Mouse (Mus musculus): Measurements from ENCODE around the gene Slco2a1. TPM values are rescaled to one million over a fixed set of nuclear protein-coding genes. Genes with fewer than 3 reads are reported as not detected.

Slco2a1 gene
- polyA plus RNA-seq, 1 experiment from 2014 or later, result 2.3 TPM

DNA sequence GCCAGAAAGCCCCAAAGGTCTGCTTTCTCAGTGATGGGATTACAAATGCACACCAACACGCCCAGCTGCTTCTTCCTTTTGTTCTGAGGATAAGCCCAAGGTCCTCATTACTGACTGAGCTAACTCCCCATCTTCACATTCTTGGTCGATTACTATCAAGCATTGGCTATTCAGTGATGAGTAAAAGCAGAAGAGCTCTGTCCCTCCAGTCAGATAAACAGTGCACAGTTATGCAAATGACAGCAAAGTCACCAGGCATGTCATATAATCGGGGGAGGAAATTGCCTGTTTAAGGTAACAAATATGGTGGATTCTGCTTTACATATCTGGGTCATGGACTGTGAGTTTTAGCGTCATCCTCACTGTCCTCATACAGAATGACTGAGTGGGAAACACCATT, 35.6 kb downstream of the Slco2a1 start:
- H3K9me3 ChIP-seq, result no peaks in the 10 kb centered on the region
- no peak overlapping the region for H3K4me3 ChIP-seq
- no peak overlapping the region for H3K27ac ChIP-seq (replicated peaks)
- H3K36me3 ChIP-seq, result no peaks in the 10 kb centered on the region
- no peak for ATAC-seq (ENCODE audit: low read depth)
- H3K27me3 ChIP-seq, result no peaks in the 10 kb centered on the region
- H3K4me2 ChIP-seq, result no peak overlapping the region
- no peak overlapping the region for H3K9ac ChIP-seq
- 81% methylated on average over 4 of the region's 4 CpGs for WGBS
- H3K4me1 ChIP-seq (replicated peaks), result no peaks in the 10 kb centered on the region

- Histone ChIP-seq H3K4me2 (no peak overlapping the region), H3K4me1 (replicated peaks) (peaks cover 3% of the 10 kb centered on the region; the same call in 1 of the 2 replicates), H3K9ac (no peak overlapping the region), H3K4me3 (no peak overlapping the region), H3K27me3 (no peaks in the 10 kb centered on the region), H3K27ac (replicated peaks) (no peak overlapping the region), H3K36me3 (no peaks in the 10 kb centered on the region), H3K9me3 (no peaks in the 10 kb centered on the region)
- 70% methylated on average over 11 of the region's 11 CpGs for WGBS
- no peak for ATAC-seq (ENCODE audit: low read depth)
Measured at GRCm38 (mm10) chr9:103027150-103027889, 38.8 kb downstream of the Slco2a1 start.

GRCm38 (mm10) chr9:103029012-103029411, 40.5 kb downstream of the Slco2a1 start:
- H3K27me3 ChIP-seq, result no peaks in the 10 kb centered on the region
- no peaks in the 10 kb centered on the region for H3K9me3 ChIP-seq
- no peak overlapping the region for H3K4me2 ChIP-seq
- no peak overlapping the region for H3K27ac ChIP-seq (replicated peaks)
- no peak for ATAC-seq (ENCODE audit: low read depth)
- H3K36me3 ChIP-seq, result no peaks in the 10 kb centered on the region
- peaks cover 3% of the 10 kb centered on the region; the same call in 1 of the 2 replicates for H3K4me1 ChIP-seq (replicated peaks)
- no peak overlapping the region for H3K9ac ChIP-seq
- H3K4me3 ChIP-seq, result no peak overlapping the region
- 68% methylated on average over 8 of the region's 8 CpGs for WGBS

- H3K9ac ChIP-seq, result no peak overlapping the region
- no peak overlapping the region for H3K4me3 ChIP-seq
- H3K27ac ChIP-seq (replicated peaks), result no peak overlapping the region
- H3K27me3 ChIP-seq, result no peaks in the 10 kb centered on the region
- H3K9me3 ChIP-seq, result no peaks in the 10 kb centered on the region
- no peak for ATAC-seq (ENCODE audit: low read depth)
- H3K36me3 ChIP-seq, result no peaks in the 10 kb centered on the region
- H3K4me1 ChIP-seq (replicated peaks), result peaks cover 3% of the 10 kb centered on the region; the same call in 1 of the 2 replicates
- 76% methylated on average over 2 of the region's 2 CpGs for WGBS
- no peak overlapping the region for H3K4me2 ChIP-seq
Measured at GRCm38 (mm10) chr9:103030041-103030440, 41.5 kb downstream of the Slco2a1 start.

GRCm38 (mm10) chr9:103031211-103031610, 42.7 kb downstream of the Slco2a1 start:
- no peak overlapping the region for H3K4me2 ChIP-seq
- no peaks in the 10 kb centered on the region for H3K36me3 ChIP-seq
- peaks cover 3% of the 10 kb centered on the region; the same call in 1 of the 2 replicates for H3K4me1 ChIP-seq (replicated peaks)
- no peak overlapping the region for H3K27ac ChIP-seq (replicated peaks)
- H3K9ac ChIP-seq, result no peak overlapping the region
- ATAC-seq (ENCODE audit: low read depth), result no peak
- WGBS, result 83% methylated on average over 5 of the region's 5 CpGs
- no peak overlapping the region for H3K4me3 ChIP-seq
- H3K27me3 ChIP-seq, result no peaks in the 10 kb centered on the region
- no peaks in the 10 kb centered on the region for H3K9me3 ChIP-seq

GRCm38 (mm10) chr9:103032193-103032592, 43.7 kb downstream of the Slco2a1 start:
- no peak overlapping the region for H3K9ac ChIP-seq
- no peak overlapping the region for H3K4me3 ChIP-seq
- no peaks in the 10 kb centered on the region for H3K27me3 ChIP-seq
- no peaks in the 10 kb centered on the region for H3K9me3 ChIP-seq
- WGBS, result 84% methylated on average over 8 of the region's 8 CpGs
- ATAC-seq (ENCODE audit: low read depth), result no peak
- H3K27ac ChIP-seq (replicated peaks), result no peak overlapping the region
- peaks cover 3% of the 10 kb centered on the region; the same call in 1 of the 2 replicates for H3K4me1 ChIP-seq (replicated peaks)
- H3K4me2 ChIP-seq, result no peak overlapping the region
- H3K36me3 ChIP-seq, result no peaks in the 10 kb centered on the region

DNA sequence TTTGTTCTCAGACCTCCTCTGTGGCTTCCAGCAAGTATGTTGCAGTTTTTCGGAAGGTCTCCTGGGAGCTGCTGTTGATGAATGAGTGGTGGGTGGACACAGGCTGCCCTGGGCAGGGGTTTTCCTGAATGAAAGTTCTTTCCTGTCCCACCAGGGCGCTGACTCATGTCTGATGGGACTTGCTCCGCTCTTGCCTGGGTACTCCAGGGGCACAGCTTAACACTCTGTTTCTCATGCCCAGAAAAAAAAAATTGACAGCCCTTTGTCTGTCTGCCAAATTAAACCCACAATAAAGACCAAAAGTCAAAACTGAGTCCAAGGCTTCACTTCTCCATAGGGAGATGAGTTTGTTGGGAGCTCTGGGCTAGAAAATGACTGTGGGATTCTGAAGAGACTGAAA, 44.9 kb downstream of the Slco2a1 start:
- WGBS, result 84% methylated on average over 3 of the region's 3 CpGs
- Histone ChIP-seq H3K36me3 (no peaks in the 10 kb centered on the region), H3K9me3 (no peaks in the 10 kb centered on the region), H3K27me3 (no peaks in the 10 kb centered on the region), H3K4me3 (no peak overlapping the region), H3K9ac (no peak overlapping the region), H3K27ac (replicated peaks) (no peak overlapping the region), H3K4me2 (no peak overlapping the region), H3K4me1 (replicated peaks) (peaks cover 3% of the 10 kb centered on the region; the same call in 1 of the 2 replicates)
- ATAC-seq (ENCODE audit: low read depth), result no peak

- WGBS, result 79% methylated on average over 8 of the region's 8 CpGs
- H3K9me3 ChIP-seq, result no peaks in the 10 kb centered on the region
- H3K9ac ChIP-seq, result no peak overlapping the region
- no peak overlapping the region for H3K4me2 ChIP-seq
- no peak for ATAC-seq (ENCODE audit: low read depth)
- no peaks in the 10 kb centered on the region for H3K4me1 ChIP-seq (replicated peaks)
- H3K4me3 ChIP-seq, result no peak overlapping the region
- H3K27ac ChIP-seq (replicated peaks), result no peak overlapping the region
- no peaks in the 10 kb centered on the region for H3K36me3 ChIP-seq
- no peaks in the 10 kb centered on the region for H3K27me3 ChIP-seq
Measured at GRCm38 (mm10) chr9:103036971-103037391, 48.5 kb downstream of the Slco2a1 start.

- ATAC-seq (ENCODE audit: low read depth), result no peak
Measured at GRCm38 (mm10) chr9:103038266-103038665, 49.8 kb downstream of the Slco2a1 start.

GRCm38 (mm10) chr9:103038705-103039104, 50.2 kb downstream of the Slco2a1 start:
- Histone ChIP-seq H3K9ac (no peak overlapping the region), H3K27me3 (no peaks in the 10 kb centered on the region), H3K36me3 (no peaks in the 10 kb centered on the region), H3K4me3 (no peak overlapping the region), H3K27ac (replicated peaks) (no peak overlapping the region), H3K4me1 (replicated peaks) (no peaks in the 10 kb centered on the region), H3K4me2 (no peak overlapping the region), H3K9me3 (no peaks in the 10 kb centered on the region)
- ATAC-seq (ENCODE audit: low read depth), result no peak
- WGBS, result 93% methylated on average over 7 of the region's 7 CpGs

More at GRCm38 (mm10) chr9:103038266-103038665, 49.8 kb downstream of the Slco2a1 start:
- Histone ChIP-seq H3K4me3 (no peak overlapping the region), H3K4me2 (no peak overlapping the region), H3K36me3 (no peaks in the 10 kb centered on the region), H3K4me1 (replicated peaks) (no peaks in the 10 kb centered on the region), H3K27me3 (no peaks in the 10 kb centered on the region), H3K9me3 (no peaks in the 10 kb centered on the region), H3K9ac (no peak overlapping the region), H3K27ac (replicated peaks) (no peak overlapping the region)
- 79% methylated on average over 2 of the region's 2 CpGs for WGBS

- Histone ChIP-seq H3K9me3 (no peaks in the 10 kb centered on the region), H3K4me2 (no peak overlapping the region), H3K4me1 (replicated peaks) (no peaks in the 10 kb centered on the region), H3K9ac (no peak overlapping the region), H3K27me3 (no peaks in the 10 kb centered on the region), H3K36me3 (no peaks in the 10 kb centered on the region), H3K27ac (replicated peaks) (no peak overlapping the region), H3K4me3 (no peak overlapping the region)
- ATAC-seq (ENCODE audit: low read depth), result no peak
- WGBS, result 93% methylated on average over 2 of the region's 2 CpGs
Measured at GRCm38 (mm10) chr9:103040581-103040980, 52.1 kb downstream of the Slco2a1 start.

- Histone ChIP-seq H3K36me3 (no peaks in the 10 kb centered on the region), H3K9me3 (no peaks in the 10 kb centered on the region), H3K9ac (no peak overlapping the region), H3K4me1 (replicated peaks) (no peaks in the 10 kb centered on the region), H3K27me3 (no peaks in the 10 kb centered on the region), H3K27ac (replicated peaks) (no peak overlapping the region), H3K4me2 (no peak overlapping the region), H3K4me3 (no peak overlapping the region)
- 76% methylated on average over 1 of the region's 1 CpGs for WGBS
- no peak for ATAC-seq (ENCODE audit: low read depth)
Measured at GRCm38 (mm10) chr9:103045406-103045805, 56.9 kb downstream of the Slco2a1 start.

- H3K9ac ChIP-seq, result no peak overlapping the region
- H3K9me3 ChIP-seq, result no peaks in the 10 kb centered on the region
- H3K27ac ChIP-seq (replicated peaks), result no peak overlapping the region
- ATAC-seq (ENCODE audit: low read depth), result no peak
- WGBS, result 62% methylated on average over 7 of the region's 7 CpGs
- no peak overlapping the region for H3K4me2 ChIP-seq
- no peaks in the 10 kb centered on the region for H3K36me3 ChIP-seq
- no peaks in the 10 kb centered on the region for H3K27me3 ChIP-seq
- no peaks in the 10 kb centered on the region for H3K4me1 ChIP-seq (replicated peaks)
- no peak overlapping the region for H3K4me3 ChIP-seq
Measured at GRCm38 (mm10) chr9:103049049-103049511, 60.6 kb downstream of the Slco2a1 start.
